Mouse (Mus musculus) subcutaneous adipose tissue, adult 2 months (tissue): Measurements from ENCODE around the gene Zfp534. TPM values are rescaled to one million over a fixed set of nuclear protein-coding genes. Genes with fewer than 3 reads are reported as not detected.

Source experiments
- polyA plus RNA-seq: library from polyadenylated mRNA; depleted of rRNA; stranded (reverse); fragments of >200 nt; gene quantifications from 2 replicates; pipeline ENCODE4 v1.2.3, GENCODE M21; 2012; ENCODE audit warnings: low replicate concordance; rRNA removed

Zfp534 gene
- polyA plus RNA-seq, result not detected in 2 replicates

DNA sequence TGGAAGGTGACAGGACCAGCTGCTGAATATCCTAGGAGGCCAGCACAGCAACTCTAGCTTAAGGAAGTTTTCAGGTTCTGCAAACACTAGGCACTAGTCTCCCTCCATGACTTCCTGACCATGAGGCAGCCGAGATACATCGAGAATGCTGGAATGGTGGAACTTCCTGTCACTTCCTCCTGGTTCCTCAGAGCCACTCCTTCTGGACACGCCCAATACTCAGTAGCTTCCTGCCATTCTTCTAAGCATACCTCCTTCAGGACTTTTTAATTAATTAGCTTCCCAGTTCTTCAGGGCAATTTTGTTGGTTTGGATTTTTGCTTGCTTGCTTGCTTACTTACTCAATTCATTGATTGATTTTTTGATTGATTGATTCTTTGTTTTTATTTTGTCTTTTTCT lies at the start of gene Zfp534:
Gene Zfp534, minus strand, starts transcription at position 101 of the 400 bp plus-strand sequence.

DNA sequence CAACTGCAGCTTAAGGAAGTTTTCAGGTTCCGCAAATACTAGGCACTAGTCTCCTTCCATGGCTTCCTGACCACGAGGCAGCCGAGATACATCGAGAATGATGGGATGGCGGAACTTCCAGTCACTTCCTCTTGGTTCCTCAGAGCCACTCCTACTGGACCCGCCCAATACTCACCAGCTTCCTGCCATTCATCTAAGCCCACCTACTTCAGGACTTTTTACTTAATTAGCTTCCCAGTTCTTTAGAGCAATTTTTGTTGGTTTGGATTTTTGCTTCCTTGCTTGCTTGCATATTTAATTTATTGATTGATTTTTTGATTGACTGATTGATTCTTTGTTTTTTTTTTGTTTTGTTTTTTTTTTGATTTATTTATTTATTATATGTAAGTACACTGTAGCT lies 59.9 kb downstream of the Zfp534 start, which contains the start of gene Zfp979:
Gene Zfp979, minus strand, starts transcription at position 101 of the 400 bp plus-strand sequence.

Other genes starting within 250 kb of the Zfp534 start
- gene Zfp982, start 210.1 kb downstream of the Zfp534 start, polyA plus RNA-seq, result 0.41 and 1.6 TPM in 2 replicates
- 0.06 and 0.29 TPM in 2 replicates for gene Gm16503, start 162.3 kb downstream of the Zfp534 start, polyA plus RNA-seq
- gene Zfp985, start 149.3 kb downstream of the Zfp534 start, polyA plus RNA-seq, result 0.05 TPM in 1 of 2 replicates, not detected in the other
- gene Zfp979, start 60.0 kb downstream of the Zfp534 start, polyA plus RNA-seq, result 0.67 and 1.5 TPM in 2 replicates
- 0.82 and 1.1 TPM in 2 replicates for gene Zfp984, start 107.2 kb upstream of the Zfp534 start, polyA plus RNA-seq
- 1.3 and 1.8 TPM in 2 replicates for gene Zfp933, start 145.8 kb upstream of the Zfp534 start, polyA plus RNA-seq
- 42.8 and 67.6 TPM in 2 replicates for gene Miip, start 166.3 kb upstream of the Zfp534 start, polyA plus RNA-seq
- 2.3 and 2.8 TPM in 2 replicates for gene Fv1, start 166.4 kb upstream of the Zfp534 start, polyA plus RNA-seq
- 92.0 and 144 TPM in 2 replicates for gene Mfn2, start 202.2 kb upstream of the Zfp534 start, polyA plus RNA-seq
- 108 and 128 TPM in 2 replicates for gene Plod1, start 234.2 kb upstream of the Zfp534 start, polyA plus RNA-seq
- gene 2510039O18Rik, start 238.3 kb upstream of the Zfp534 start, polyA plus RNA-seq, result 57.6 and 73.2 TPM in 2 replicates